Mouse (Mus musculus) erythroblast, embryonic 14.5 days (primary cell): Measurements from ENCODE around the gene Zg16. TPM values are rescaled to one million over a fixed set of nuclear protein-coding genes. Genes with fewer than 3 reads are reported as not detected.

Source experiments
- H3K27me3 ChIP-seq: 2 replicates; pipeline ENCODE4 v1.6.1; 2012; ENCODE audit warnings: inconsistent platforms; ENCODE audit not compliant: control insufficient read depth
- H3K36me3 ChIP-seq: 2 replicates; pipeline ENCODE4 v1.6.1; 2012; ENCODE audit warnings: mild to moderate bottlenecking, inconsistent platforms; ENCODE audit not compliant: control insufficient read depth
- H3K4me1 ChIP-seq: 2 replicates; pipeline ENCODE4 v1.6.1; 2012; ENCODE audit warnings: inconsistent platforms; ENCODE audit not compliant: control insufficient read depth
- H3K4me3 ChIP-seq: replicated peaks from 2 replicates; pipeline ENCODE3; 2012; ENCODE audit warnings: moderate library complexity, mild to moderate bottlenecking, inconsistent platforms
- H3K9me3 ChIP-seq: 2 replicates; pipeline ENCODE4 v1.6.1; 2012; ENCODE audit warnings: low read length, inconsistent platforms, mixed read lengths; ENCODE audit not compliant: control insufficient read depth
- GATA1 ChIP-seq: IDR thresholded peaks from 2 replicates; pipeline ENCODE4 v1.6.1; 2012; ENCODE audit warnings: low read length, inconsistent platforms, mixed read lengths
- TAL1 ChIP-seq: IDR thresholded peaks from 3 replicates; pipeline ENCODE4 v1.6.1; 2012; ENCODE audit warnings: low read length, inconsistent platforms, mixed read lengths
- polyA plus RNA-seq: library from polyadenylated mRNA; stranded (reverse); fragments of >175 nt; gene quantifications from 2 replicates; pipeline ENCODE4 v1.2.3, GENCODE M21; 2012

Gene Zg16
- polyA plus RNA-seq, 1 experiment = not detected

DNA sequence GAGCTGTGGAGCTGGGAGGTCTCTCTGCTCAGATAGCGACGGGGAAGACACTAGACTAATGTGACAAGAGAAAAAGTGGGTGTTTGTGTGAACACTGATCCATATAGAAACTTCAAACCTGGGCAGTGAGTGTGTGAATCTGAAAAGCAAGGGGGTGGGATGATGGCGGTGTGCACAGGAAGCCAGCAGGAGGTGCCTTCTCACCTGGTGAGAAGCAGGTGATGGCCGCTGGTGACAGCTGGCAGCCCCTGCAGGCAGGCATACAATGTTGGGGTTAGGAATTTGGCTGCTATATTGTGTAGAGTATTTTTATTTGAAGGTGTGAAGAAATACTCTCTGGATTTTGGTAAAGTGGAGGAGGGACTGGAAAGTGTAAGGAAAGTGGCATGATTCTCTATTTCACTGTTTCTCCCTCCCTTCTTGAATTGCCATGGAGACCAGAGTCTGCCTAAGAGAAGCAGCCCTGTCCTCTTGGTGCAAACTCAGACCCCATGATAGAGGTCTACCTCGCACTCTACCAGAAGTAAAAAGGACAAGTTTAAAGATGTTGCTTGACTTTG is 32.0 kb downstream of the Zg16 start:
- H3K36me3 ChIP-seq = no peaks in the 10 kb centered on the region
- peaks cover 48% of the 10 kb centered on the region for H3K27me3 ChIP-seq
- TF ChIP-seq GATA1 (no peak), TAL1 (no peak)
- H3K9me3 ChIP-seq = no peaks in the 10 kb centered on the region
- no peaks in the 10 kb centered on the region for H3K4me1 ChIP-seq
- H3K4me3 ChIP-seq = no peak overlapping the region

GRCm38 (mm10) chr7:127041851-127042672 is 45.1 kb downstream of the Zg16 start, which contains the start of gene Kif22:
Gene Kif22, minus strand, starts transcription at chr7:127042471.
- Histone ChIP-seq H3K27me3 (peaks cover 2% of the 10 kb centered on the region; the same call in 1 of the 2 replicates), H3K4me1 (peaks cover 35% of the 10 kb centered on the region), H3K4me3 (peak within 1 kb of the TSS; percentile 82), H3K9me3 (no peaks in the 10 kb centered on the region), H3K36me3 (peaks cover 47% of the 10 kb centered on the region)
- no peak for TF ChIP-seq GATA1
- TF ChIP-seq TAL1 = no peak

- peaks cover 47% of the 10 kb centered on the region for H3K4me1 ChIP-seq
- no peak for TF ChIP-seq TAL1
- no peak for TF ChIP-seq GATA1
- no peak overlapping the region for H3K4me3 ChIP-seq
- H3K36me3 ChIP-seq = peaks cover 89% of the 10 kb centered on the region
- H3K9me3 ChIP-seq = no peaks in the 10 kb centered on the region
- H3K27me3 ChIP-seq = no peaks in the 10 kb centered on the region
Observed at GRCm38 (mm10) chr7:127031244-127031643, 55.9 kb downstream of the Zg16 start.

GRCm38 (mm10) chr7:127030172-127030571 is 57.0 kb downstream of the Zg16 start:
- H3K4me3 ChIP-seq = no peak overlapping the region
- peaks cover 53% of the 10 kb centered on the region for H3K4me1 ChIP-seq
- no peaks in the 10 kb centered on the region for H3K27me3 ChIP-seq
- TF ChIP-seq GATA1 (no peak), TAL1 (no peak)
- H3K36me3 ChIP-seq = peaks cover 85% of the 10 kb centered on the region
- H3K9me3 ChIP-seq = no peaks in the 10 kb centered on the region

DNA sequence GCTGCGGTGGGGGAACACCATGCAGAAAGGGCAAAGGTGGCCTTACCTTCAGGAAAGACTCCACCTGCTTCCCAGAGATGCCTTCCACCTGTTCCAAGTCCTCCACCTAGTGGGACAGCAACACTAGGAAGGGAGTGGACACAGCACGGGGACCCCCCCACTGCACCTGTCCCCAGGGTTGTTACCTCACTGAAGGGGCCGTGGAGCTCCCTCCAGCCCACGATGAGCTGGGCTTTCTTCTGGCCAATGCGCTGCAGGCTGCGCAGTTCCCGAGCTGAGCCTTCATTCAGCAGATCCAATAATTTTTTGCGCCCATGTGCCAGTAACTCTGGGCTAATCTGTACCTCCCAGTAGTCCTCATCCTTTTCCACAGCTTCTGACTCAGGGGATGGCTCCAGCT is 59.2 kb downstream of the Zg16 start:
- H3K4me1 ChIP-seq = peaks cover 73% of the 10 kb centered on the region
- no peaks in the 10 kb centered on the region for H3K9me3 ChIP-seq
- TF ChIP-seq TAL1 = no peak
- no peak for TF ChIP-seq GATA1
- no peaks in the 10 kb centered on the region for H3K27me3 ChIP-seq
- peaks cover 85% of the 10 kb centered on the region for H3K36me3 ChIP-seq
- peak overlapping the region; percentile 94 for H3K4me3 ChIP-seq

DNA sequence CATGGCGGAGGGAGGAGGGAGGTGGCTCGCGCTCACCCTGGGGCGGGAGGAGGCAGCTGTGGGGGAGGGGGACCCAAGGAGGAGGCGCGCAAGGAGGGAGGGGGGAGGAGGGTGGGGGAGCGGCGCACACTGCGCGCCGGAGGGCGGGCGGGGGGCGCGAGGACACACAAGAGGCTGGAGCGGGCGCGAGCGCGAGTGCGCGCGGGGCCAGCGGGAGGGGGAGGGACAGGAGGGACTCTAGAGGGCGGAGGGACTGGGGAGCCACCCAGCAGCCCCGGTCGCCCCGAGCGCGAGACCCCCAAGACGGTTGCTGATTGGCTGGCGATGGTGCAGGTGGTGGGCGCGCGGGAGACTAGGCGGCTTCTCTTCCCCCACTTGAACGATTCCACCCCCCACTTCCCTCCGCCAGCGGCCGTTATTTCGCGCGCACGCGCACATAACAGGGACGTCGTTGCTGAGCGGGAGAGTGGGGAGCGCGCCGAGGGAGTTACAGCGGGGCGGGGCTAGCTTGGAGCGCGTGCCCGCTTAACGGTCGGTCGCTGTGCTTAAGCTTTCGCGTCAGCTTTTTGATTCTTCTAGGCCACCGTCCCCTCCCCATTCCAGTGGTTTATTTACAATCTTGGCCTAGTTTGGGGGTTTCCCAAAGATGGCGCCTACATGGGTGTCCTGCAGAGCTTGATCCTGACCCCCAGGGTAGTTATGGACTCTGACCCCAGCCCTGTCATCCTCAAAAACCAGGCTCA is 60.0 kb downstream of the Zg16 start, which contains the start of gene Maz:
Maz (minus strand) TSS at position 54 of the 743 bp plus-strand sequence.
- TF ChIP-seq TAL1 = no peak
- TF ChIP-seq GATA1 = no peak
- peaks cover 85% of the 10 kb centered on the region for H3K36me3 ChIP-seq
- peaks cover 78% of the 10 kb centered on the region for H3K4me1 ChIP-seq
- H3K4me3 ChIP-seq = peak within 1 kb of the TSS; percentile 94
- no peaks in the 10 kb centered on the region for H3K9me3 ChIP-seq
- H3K27me3 ChIP-seq = no peaks in the 10 kb centered on the region

DNA sequence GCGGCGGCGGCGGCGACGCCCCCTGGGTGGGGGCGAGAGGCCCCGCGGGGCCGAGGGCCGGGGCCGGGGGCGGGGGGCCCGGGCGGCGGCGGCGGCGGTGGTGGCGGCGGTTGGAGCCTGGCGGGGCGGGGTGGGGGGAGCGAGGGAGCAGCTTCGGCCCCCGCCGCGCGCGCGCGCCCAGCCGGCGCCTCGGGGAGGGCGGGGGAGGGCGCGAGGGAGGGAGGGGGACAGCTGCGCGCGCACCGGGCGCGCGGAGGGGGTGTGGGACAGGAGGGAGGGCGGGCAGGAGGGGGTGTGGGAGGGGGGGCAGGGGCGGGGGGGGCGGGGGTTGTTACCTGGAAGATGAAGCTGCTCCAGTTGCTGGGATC is 60.5 kb downstream of the Zg16 start:
- no peak for TF ChIP-seq GATA1
- TF ChIP-seq TAL1 = no peak
- Histone ChIP-seq H3K9me3 (no peaks in the 10 kb centered on the region), H3K36me3 (peaks cover 85% of the 10 kb centered on the region), H3K4me3 (peak overlapping the region; percentile 94), H3K27me3 (no peaks in the 10 kb centered on the region), H3K4me1 (peaks cover 80% of the 10 kb centered on the region)

DNA sequence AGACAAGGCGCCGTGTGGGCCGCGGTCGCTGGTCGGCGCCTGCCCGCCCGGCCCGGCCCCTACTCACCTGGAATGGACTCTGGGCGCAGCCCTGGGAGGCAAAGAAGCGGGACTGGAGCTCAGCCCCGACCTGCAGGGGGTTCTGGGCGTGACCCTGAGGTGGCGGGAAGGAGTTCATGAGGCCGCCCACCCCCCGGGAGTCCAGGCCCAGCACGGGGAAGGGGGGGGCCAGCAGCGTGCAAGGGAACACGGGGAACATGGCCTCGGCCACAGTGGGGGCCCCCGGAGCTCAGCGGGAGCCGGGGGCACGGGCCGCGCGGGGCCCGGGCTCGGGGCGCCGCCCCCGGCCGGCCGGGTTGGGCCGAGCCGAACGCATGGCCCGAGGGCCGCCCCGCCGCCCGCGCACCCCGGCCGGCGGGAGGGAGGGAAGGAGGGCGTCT is 60.9 kb downstream of the Zg16 start:
- Histone ChIP-seq H3K4me1 (peaks cover 80% of the 10 kb centered on the region), H3K27me3 (peaks cover 2% of the 10 kb centered on the region; the same call in 1 of the 2 replicates), H3K9me3 (no peaks in the 10 kb centered on the region), H3K4me3 (peak overlapping the region; percentile 94), H3K36me3 (peaks cover 85% of the 10 kb centered on the region)
- TF ChIP-seq TAL1 = no peak
- TF ChIP-seq GATA1 = no peak
